Mouse (Mus musculus) C2C12 (cell line): ENCODE results near the gene Cdhr4.

ENCODE experiments used
- CTCF ChIP-seq: IDR thresholded peaks from one replicate; pipeline ENCODE4 v1.5.1; 2011; ENCODE audit not compliant: control insufficient read depth, insufficient read depth, insufficient read length
- MAX ChIP-seq: IDR thresholded peaks from one replicate; pipeline ENCODE4 v1.6.1; 2011; ENCODE audit warnings: mild to moderate bottlenecking, control low read depth
- MYOD1 ChIP-seq: IDR thresholded peaks from one replicate; pipeline ENCODE4 v1.6.1; 2011; ENCODE audit warnings: low read depth; ENCODE audit not compliant: control insufficient read depth, insufficient read length

- no peak for TF ChIP-seq CTCF
- no peak for TF ChIP-seq MAX
- no peak for TF ChIP-seq MYOD1
Measured at GRCm38 (mm10) chr9:107978815-107979214, 13.5 kb upstream of the Cdhr4 start.
